Mouse (Mus musculus) bone marrow macrophage, adult 2 months (primary cell): ENCODE results near the gene Ccdc86. TPM values are rescaled to one million over a fixed set of nuclear protein-coding genes. Genes with fewer than 3 reads are reported as not detected.

Source experiments
- H3K27ac ChIP-seq: 2 replicates; pipeline ENCODE4 v1.5.1; 2012; ENCODE audit warnings: low read depth, low read length; ENCODE audit not compliant: insufficient read depth
- H3K4me1 ChIP-seq: 2 replicates; pipeline ENCODE4 v1.6.1; 2012; ENCODE audit warnings: low read length; ENCODE audit not compliant: control insufficient read depth, insufficient read depth
- H3K4me3 ChIP-seq: 2 replicates; pipeline ENCODE4 v1.5.1; 2012; ENCODE audit warnings: mild to moderate bottlenecking, low read length, moderate library complexity; ENCODE audit not compliant: insufficient read depth
- CTCF ChIP-seq: IDR thresholded peaks from 2 replicates; pipeline ENCODE4 v1.5.1; 2012; ENCODE audit warnings: low read depth, mild to moderate bottlenecking, low read length, moderate library complexity
- POLR2A ChIP-seq: IDR thresholded peaks from 2 replicates; pipeline ENCODE4 v1.6.1; 2012; ENCODE audit warnings: mild to moderate bottlenecking, low read depth, low read length, borderline replicate concordance
- polyA plus RNA-seq: library from polyadenylated mRNA; stranded (reverse); fragments of >200 nt; gene quantifications from 2 replicates; pipeline ENCODE4 v1.2.4, GENCODE M21; 2012; ENCODE audit not compliant: missing spikeins, insufficient read depth, insufficient read length

Ccdc86 gene
- polyA plus RNA-seq, 1 experiment, result 11.1 TPM

DNA sequence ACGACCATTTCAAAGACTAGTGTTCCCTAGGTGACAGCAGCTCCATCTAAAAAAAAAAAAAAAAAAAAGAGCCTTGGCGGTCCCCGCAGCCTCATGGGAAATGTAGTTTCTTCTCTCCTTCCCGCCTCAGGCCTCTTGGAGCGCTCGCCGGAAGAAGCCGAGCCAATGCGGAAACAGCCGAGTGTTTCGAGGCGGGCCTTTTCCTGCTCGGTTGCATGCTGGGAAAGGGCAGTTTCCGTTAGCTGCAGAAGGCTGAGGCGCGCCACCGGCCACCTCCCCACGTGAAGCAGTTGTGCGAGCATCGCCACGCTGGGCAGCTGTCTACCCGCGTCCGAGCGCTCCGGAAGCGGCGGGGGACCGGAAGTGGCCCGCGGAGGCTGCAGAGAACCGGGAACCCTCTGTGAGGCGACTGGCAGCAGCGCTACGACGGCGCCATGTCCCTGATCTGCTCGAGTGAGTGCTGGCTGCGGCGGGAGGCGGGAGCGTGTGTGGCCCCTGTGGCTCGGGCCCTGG, 54.0 kb downstream of the Ccdc86 start, which contains the start of gene Prpf19:
TSS of gene Prpf19 (plus strand) at position 216 of the 513 bp plus-strand sequence.
- Histone ChIP-seq H3K27ac (peak within 1 kb of the TSS; percentile 84), H3K4me3 (peak within 1 kb of the TSS; percentile 85), H3K4me1 (peaks cover 9% of the 10 kb centered on the region)
- TF ChIP-seq CTCF (no peak), POLR2A (no peak; the same call in 1 of the 2 replicates)

DNA sequence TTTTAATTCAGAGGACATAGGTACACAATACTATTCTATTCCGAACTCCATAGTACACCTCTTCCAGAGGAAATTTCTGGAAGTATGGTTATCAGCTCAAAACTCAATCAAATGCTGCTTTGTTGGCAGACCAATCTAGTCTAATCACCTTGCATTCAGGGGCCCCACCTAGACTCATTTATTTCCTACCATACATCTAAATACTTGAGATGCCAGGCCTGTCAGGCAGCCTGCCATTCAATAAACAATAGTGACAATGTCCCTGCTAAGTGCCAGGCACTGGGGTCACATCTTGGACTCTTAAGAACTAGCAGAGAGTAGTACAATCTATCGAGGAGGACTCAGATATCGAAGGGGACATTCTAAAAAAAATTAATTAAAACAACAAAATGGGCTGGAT, 56.9 kb downstream of the Ccdc86 start:
- Histone ChIP-seq H3K4me3 (no peak overlapping the region), H3K27ac (no peak overlapping the region), H3K4me1 (peaks cover 9% of the 10 kb centered on the region)
- TF ChIP-seq CTCF (no peak), POLR2A (no peak)

Other genes with a start within 250 kb of the Ccdc86 start
- not detected in 2 replicates for gene Cd5, start 210.3 kb downstream of the Ccdc86 start, polyA plus RNA-seq
- not detected in 2 replicates for gene Cd6, start 119.2 kb downstream of the Ccdc86 start, polyA plus RNA-seq
- gene Slc15a3, start 109.5 kb downstream of the Ccdc86 start, polyA plus RNA-seq, result 93.7 and 94.6 TPM in 2 replicates
- gene Tmem132a, start 79.3 kb downstream of the Ccdc86 start, polyA plus RNA-seq, result 2.1 and 3.1 TPM in 2 replicates
- gene Tmem109, start 67.3 kb downstream of the Ccdc86 start, polyA plus RNA-seq, result 75.4 and 80.6 TPM in 2 replicates
- 41.4 and 51.6 TPM in 2 replicates for gene Prpf19, start 54.0 kb downstream of the Ccdc86 start, polyA plus RNA-seq
- gene Zp1, start 28.6 kb downstream of the Ccdc86 start, polyA plus RNA-seq, result not detected in 2 replicates
- not detected in 2 replicates for gene Ptgdr2, start 12.1 kb downstream of the Ccdc86 start, polyA plus RNA-seq
- not detected in 2 replicates for gene Ms4a10, start 25.4 kb upstream of the Ccdc86 start, polyA plus RNA-seq
- gene Ms4a15, start 44.0 kb upstream of the Ccdc86 start, polyA plus RNA-seq, result not detected in 2 replicates
- not detected in 2 replicates for gene Ms4a18, start 68.8 kb upstream of the Ccdc86 start, polyA plus RNA-seq
- gene Ms4a8a, start 131.8 kb upstream of the Ccdc86 start, polyA plus RNA-seq, result not detected in 2 replicates
- not detected in 2 replicates for gene 1700017D01Rik, start 181.6 kb upstream of the Ccdc86 start, polyA plus RNA-seq
- not detected in 2 replicates for gene 1700025F22Rik, start 216.1 kb upstream of the Ccdc86 start, polyA plus RNA-seq
- gene Ms4a13, start 247.5 kb upstream of the Ccdc86 start, polyA plus RNA-seq, result not detected in 2 replicates